Mouse (Mus musculus): ENCODE data around the gene Plpp3.
"Not testable (repeated sequence)": the region's sequence is repeated elsewhere in the genome, so short reads cannot be mapped to it uniquely, and the experiment has no call there.

Plpp3 gene

GRCm38 (mm10) chr4:105260893-105261769, 104.0 kb downstream of the Plpp3 start:
- DNase-seq (ENCODE audit: low spot score) = no peak

- DNase-seq (ENCODE audit: low spot score) = no peak
Measured at GRCm38 (mm10) chr4:105262358-105262757, 105.2 kb downstream of the Plpp3 start.

- no peak for DNase-seq (ENCODE audit: low spot score)
Measured at GRCm38 (mm10) chr4:105263600-105263999, 106.5 kb downstream of the Plpp3 start.

DNA sequence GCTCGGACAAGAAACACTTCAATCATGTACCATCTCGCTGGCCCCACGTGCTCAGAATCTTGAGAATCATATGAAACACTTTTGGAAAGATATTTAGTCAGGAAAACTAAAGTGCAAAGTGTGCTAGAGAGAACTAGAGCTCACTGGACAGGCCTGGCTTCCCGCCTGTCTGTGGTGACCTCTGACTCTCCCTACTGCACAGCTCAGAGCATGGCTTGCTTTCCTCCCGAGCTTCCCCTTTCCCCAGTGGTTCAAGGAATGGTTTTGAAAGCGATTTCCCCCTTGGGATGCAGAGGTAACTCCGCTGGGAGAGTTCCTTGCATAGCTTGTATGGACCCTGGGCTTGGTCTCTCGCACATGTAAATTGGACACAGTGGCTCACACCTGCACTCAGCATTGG, 107.9 kb downstream of the Plpp3 start:
- peak; percentile 73 for DNase-seq (ENCODE audit: low spot score)

- peak; percentile 84 for DNase-seq (ENCODE audit: low spot score)
Measured at GRCm38 (mm10) chr4:105265678-105266077, 108.5 kb downstream of the Plpp3 start.

DNA sequence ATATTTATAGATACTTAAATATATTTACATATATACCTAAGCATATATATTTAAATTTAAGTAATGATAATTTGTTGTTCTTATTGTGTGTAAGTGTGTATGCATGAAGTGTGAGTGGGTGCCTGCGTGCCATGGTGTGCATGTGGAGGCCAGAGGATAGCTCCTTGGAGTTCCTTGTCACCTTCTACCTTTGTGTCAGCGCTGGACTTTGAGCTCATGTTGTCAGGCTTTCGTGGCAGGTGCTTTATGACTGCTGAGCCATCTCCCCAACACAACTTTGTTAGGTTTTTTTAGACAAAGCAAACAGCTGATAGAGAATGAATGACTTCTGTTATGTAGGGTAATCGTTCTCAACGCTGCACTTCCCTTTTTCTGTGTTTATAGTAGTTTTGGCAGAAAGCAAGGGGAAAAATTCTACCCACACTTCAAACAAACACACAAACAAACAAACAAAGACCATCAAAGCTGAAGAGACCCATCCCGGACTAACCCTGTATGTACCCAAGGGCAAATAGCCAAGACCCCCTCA, 111.1 kb downstream of the Plpp3 start:
- no peak for DNase-seq (ENCODE audit: low spot score)

DNA sequence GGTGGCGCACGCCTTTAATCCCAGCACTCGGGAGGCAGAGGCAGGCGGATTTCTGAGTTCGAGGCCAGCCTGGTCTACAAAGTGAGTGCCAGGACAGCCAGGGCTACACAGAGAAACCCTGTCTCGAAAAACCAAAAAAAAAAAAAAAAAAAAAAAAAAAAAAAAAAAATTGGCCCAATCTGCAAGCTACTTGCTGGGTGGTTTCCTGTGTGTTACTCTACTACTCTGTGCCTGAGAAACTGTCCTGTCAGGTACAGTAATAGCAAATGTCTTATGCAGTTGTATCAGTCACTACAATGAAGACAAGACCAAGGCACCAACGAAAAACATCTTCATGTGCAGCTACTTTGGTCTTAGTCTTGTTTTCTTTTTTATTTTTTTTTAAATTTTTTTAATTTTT, 112.3 kb downstream of the Plpp3 start:
- not testable (repeated sequence) for DNase-seq (ENCODE audit: low spot score)

DNA sequence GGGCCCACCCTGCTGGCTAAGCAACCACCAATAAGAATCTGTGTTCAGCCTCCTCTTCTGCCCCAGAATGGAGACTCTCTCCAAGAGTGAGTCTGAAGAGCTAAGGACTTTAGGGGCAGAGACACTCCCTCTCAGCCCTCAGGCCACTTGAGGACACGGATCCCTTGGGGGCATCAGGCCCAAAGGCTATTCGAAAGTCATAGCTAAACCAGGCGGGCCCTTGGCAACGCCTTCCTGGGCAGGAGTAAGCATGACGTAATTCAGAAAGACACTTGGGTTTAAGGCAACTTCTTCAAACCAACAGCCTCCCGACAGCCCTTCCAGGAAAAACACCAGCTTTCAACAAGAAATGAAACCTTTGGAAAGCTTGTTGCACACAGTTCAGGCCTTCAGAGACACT, 114.0 kb downstream of the Plpp3 start:
- DNase-seq (ENCODE audit: low spot score) = peak; percentile 76

- peak; percentile 12 for DNase-seq (ENCODE audit: low spot score)
Measured at GRCm38 (mm10) chr4:105273034-105273433, 115.9 kb downstream of the Plpp3 start.

- DNase-seq (ENCODE audit: low spot score) = no peak
Measured at GRCm38 (mm10) chr4:105273486-105273885, 116.3 kb downstream of the Plpp3 start.

- no peak for DNase-seq (ENCODE audit: low spot score)
Measured at GRCm38 (mm10) chr4:105275616-105276015, 118.5 kb downstream of the Plpp3 start.

DNA sequence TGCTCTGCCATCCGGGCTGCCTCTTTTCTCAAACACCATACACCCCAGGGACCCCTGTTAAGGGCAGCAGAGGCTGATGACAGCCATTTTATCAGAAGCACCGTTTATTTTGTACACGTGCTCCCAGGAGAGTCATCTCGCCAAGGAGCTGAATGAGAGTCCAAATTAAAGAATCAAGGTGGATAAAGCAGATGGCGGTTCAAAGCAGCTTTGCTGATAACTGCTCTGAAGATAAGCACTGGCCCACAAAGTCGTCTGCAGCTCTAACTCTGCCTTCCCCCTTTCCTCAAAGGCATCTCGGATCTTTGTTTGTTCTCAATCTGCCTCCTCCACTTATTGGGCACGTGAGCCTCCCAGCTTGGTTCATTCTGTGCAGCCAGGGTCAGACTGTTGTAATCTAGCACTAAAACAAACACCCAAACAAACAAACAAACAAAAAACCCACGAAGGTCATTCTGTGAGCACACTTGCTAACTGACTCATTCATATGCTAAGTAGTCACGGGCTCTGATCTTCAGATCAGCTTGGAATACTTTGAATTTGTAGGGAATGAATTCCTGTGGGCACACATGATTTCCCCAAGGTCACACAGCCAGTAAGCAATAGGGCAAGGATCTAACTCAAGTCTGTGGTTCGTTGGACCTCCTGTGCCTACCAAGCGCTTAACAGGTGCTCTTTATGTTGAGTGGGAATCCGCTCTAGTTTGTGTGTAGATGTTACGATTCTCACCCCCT, 119.1 kb downstream of the Plpp3 start:
- no peak for DNase-seq (ENCODE audit: low spot score)

DNA sequence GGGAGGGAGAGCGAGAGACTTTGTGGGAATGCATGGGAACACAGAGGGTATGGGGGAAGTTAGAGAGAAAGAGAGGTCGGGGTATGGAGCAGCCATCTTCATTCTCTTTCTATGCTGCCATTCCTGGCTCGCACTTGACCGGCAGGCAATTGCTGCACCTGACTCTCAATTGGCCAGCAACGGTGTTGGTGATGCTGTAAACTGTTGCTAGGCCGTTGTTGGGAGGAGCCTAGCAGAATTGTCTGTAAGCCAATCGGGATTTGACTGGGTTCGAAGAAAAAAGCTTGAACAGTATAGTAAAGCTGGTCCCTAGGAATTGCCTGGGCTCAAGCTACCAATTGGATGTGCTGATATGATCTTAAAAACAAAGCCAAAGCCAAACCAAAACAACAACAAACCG, 121.0 kb downstream of the Plpp3 start:
- no peak for DNase-seq (ENCODE audit: low spot score)

- peak; percentile 91 for DNase-seq (ENCODE audit: low spot score)
Measured at GRCm38 (mm10) chr4:105278571-105279410, 121.6 kb downstream of the Plpp3 start.

- peak; percentile 96 for DNase-seq (ENCODE audit: low spot score)
Measured at GRCm38 (mm10) chr4:105279806-105280205, 122.7 kb downstream of the Plpp3 start.

- no peak for DNase-seq (ENCODE audit: low spot score)
Measured at GRCm38 (mm10) chr4:105281751-105282231, 124.6 kb downstream of the Plpp3 start.

Measured in adipocyte (in vitro differentiated cells).